Mouse (Mus musculus): ENCODE measurements around the gene Dhh. TPM values are rescaled to one million over a fixed set of nuclear protein-coding genes. Genes with fewer than 3 reads are reported as not detected.

Gene Dhh
- total and polyA plus RNA-seq, 3 experiments: not detected

DNA sequence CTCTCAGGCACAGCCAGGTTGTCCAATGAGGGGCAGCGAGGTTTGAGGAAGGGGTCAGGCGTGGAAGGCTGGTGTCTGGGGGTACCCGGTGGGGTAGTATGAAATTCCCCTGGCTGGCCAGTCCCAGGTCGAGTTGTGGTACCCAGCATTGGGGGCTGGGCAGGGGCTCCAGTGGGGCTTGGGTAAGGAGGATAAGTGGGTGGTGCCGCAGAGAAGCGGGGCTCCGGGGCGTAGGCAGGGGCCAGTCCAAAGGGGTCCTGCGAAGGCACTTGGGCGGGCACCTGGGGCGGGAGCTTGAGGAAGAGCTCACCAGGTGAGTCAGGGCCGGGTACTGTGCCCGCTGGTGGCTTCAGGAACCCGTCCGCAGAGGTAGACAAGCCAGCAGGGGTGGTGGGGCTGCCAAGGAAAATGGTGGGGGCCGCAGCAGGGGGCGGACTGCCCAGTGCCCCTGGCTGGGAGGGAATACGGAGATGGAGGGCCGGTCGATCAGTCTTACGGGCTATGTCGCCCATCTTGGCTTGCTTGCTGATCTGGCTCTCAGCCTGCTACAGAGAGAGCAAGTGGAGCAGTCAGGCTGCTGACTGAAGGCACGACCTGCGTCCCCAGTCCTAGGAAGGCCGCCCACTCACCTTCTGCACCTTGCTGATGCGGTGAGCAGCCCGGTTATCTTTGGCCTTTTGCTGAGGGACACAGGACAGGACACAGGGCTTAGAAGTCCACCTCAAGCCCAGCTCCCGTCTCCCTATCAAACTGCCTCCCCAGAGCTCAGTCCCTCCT is 45.0 kb downstream of the Dhh start:
- TF ChIP-seq CHD1 (IDR thresholded peaks at IDR 0.05; ENCODE audit: low read depth, low read length) (no peak), BHLHE40 (IDR thresholded peaks at IDR 0.05; ENCODE audit: low read depth, low read length) (no peak), USF1 (IDR thresholded peaks at IDR 0.05; ENCODE audit: low read depth, low read length) (no peak), MAFK (IDR thresholded peaks at IDR 0.05; ENCODE audit: insufficient replicate concordance, low read length) (no peak), NELFE (IDR thresholded peaks at IDR 0.05; ENCODE audit: low read depth, low read length) (no peak), TBP (conservative IDR thresholded peaks at IDR 0.05; ENCODE audit: low read depth, low read length) (no peak), MYC (IDR thresholded peaks at IDR 0.05; ENCODE audit: low read depth, low read length) (no peak), RAD21 (IDR thresholded peaks at IDR 0.05; ENCODE audit: low read depth, low read length) (no peak), RCOR1 (conservative IDR thresholded peaks at IDR 0.05; ENCODE audit: low read depth, low read length) (no peak), ETS1 (conservative IDR thresholded peaks at IDR 0.05; ENCODE audit: low read depth, low read length) (no peak)
- H3K9ac ChIP-seq (ENCODE audit: insufficient read depth, low read depth): no peak overlapping the region
- dilution Hi-C loops (cut with MboI; ENCODE audit: extremely low pct_ligation_motif_present, extremely low pct_unique_long_range_greater_than_20kb, low sequenced_read_pairs) (no loop called here), in situ Hi-C loops (cut with MboI; ENCODE audit: low pct_ligation_motif_present, low pct_unique_long_range_greater_than_20kb, low sequenced_read_pairs) (no loop called here)
- no peaks in the 10 kb centered on the region for H3K4me1 ChIP-seq (ENCODE audit: control insufficient read depth in 1 of 2, insufficient read depth in 2 of 2)
- no peak overlapping the region for H3K27ac ChIP-seq (ENCODE audit: insufficient read depth, low read depth)
- no peak for DNase-seq (ENCODE audit: extremely low read depth)
- H3K4me3 ChIP-seq (replicated peaks in 1 of 3; ENCODE audit: low read depth in 2 of 3, low read length in 2 of 3, poor library complexity in 1 of 3): no peak overlapping the region
- H3K4me2 ChIP-seq (ENCODE audit: insufficient read depth, low read depth, poor library complexity, severe bottlenecking): no peak overlapping the region
- peaks cover 99 to 100% of the 10 kb centered on the region in 2 experiments for H3K36me3 ChIP-seq (replicated peaks in 1 of 2; ENCODE audit: control insufficient read depth in 1 of 2, insufficient read depth in 1 of 2, low read length in 1 of 2)
- no peaks in the 10 kb centered on the region for H3K9me3 ChIP-seq (replicated peaks; ENCODE audit: low read length)
- H3K79me2 ChIP-seq (replicated peaks; ENCODE audit: control insufficient read depth, extremely low read depth, insufficient read depth, poor library complexity, severe bottlenecking): peaks cover 6% of the 10 kb centered on the region; the same call in 1 of the 2 replicates
- no peaks in the 10 kb centered on the region for H3K27me3 ChIP-seq (replicated peaks)

GRCm38 (mm10) chr15:98852733-98853132 is 45.6 kb downstream of the Dhh start:
- no peak overlapping the region for H3K27ac ChIP-seq (ENCODE audit: insufficient read depth, low read depth)
- no peaks in the 10 kb centered on the region for H3K4me1 ChIP-seq (ENCODE audit: control insufficient read depth in 1 of 2, insufficient read depth in 2 of 2)
- in situ Hi-C loops (cut with MboI; ENCODE audit: low pct_ligation_motif_present, low pct_unique_long_range_greater_than_20kb, low sequenced_read_pairs) (no loop called here), dilution Hi-C loops (cut with MboI; ENCODE audit: extremely low pct_ligation_motif_present, extremely low pct_unique_long_range_greater_than_20kb, low sequenced_read_pairs) (no loop called here)
- H3K4me3 ChIP-seq (replicated peaks in 1 of 3; ENCODE audit: low read depth in 2 of 3, low read length in 2 of 3, poor library complexity in 1 of 3): no peak overlapping the region
- no peak for DNase-seq (ENCODE audit: extremely low read depth)
- no peak for TF ChIP-seq ZNF384 (IDR thresholded peaks at IDR 0.05; ENCODE audit: low read depth, low read length)
- TF ChIP-seq UBTF (IDR thresholded peaks at IDR 0.05; ENCODE audit: low read depth, low read length): no peak
- TF ChIP-seq POLR2AphosphoS2 (IDR thresholded peaks at IDR 0.05; ENCODE audit: low read depth, low read length): no peak
- TF ChIP-seq USF2 (conservative IDR thresholded peaks at IDR 0.05; ENCODE audit: low read depth, low read length): no peak
- no peak for TF ChIP-seq BHLHE40 (IDR thresholded peaks at IDR 0.05; ENCODE audit: low read depth, low read length)
- no peak for TF ChIP-seq SMC3 (IDR thresholded peaks at IDR 0.05; ENCODE audit: low read depth, low read length)
- H3K4me2 ChIP-seq (ENCODE audit: insufficient read depth, low read depth, poor library complexity, severe bottlenecking): no peak overlapping the region
- peaks cover 96 to 100% of the 10 kb centered on the region in 2 experiments for H3K36me3 ChIP-seq (replicated peaks in 1 of 2; ENCODE audit: control insufficient read depth in 1 of 2, insufficient read depth in 1 of 2, low read length in 1 of 2)
- no peaks in the 10 kb centered on the region for H3K9me3 ChIP-seq (replicated peaks; ENCODE audit: low read length)
- no peak overlapping the region for H3K9ac ChIP-seq (ENCODE audit: insufficient read depth, low read depth)
- H3K79me2 ChIP-seq (replicated peaks; ENCODE audit: control insufficient read depth, extremely low read depth, insufficient read depth, poor library complexity, severe bottlenecking): peaks cover 8% of the 10 kb centered on the region; the same call in 1 of the 2 replicates
- H3K27me3 ChIP-seq (replicated peaks): no peaks in the 10 kb centered on the region

Measured in CH12.LX (cell line).